Mouse (Mus musculus) intestine, postnatal 0 days (tissue): ENCODE measurements around the gene Lrmp. TPM values are rescaled to one million over a fixed set of nuclear protein-coding genes. Genes with fewer than 3 reads are reported as not detected.

Experiments
- ATAC-seq: fragments of 200-750 bp; cut with Nextera tagmentation; 2 replicates; pipeline ENCODE4 v1.8.0; 2017; ENCODE audit warnings: mild to moderate bottlenecking, moderate TSS enrichment, moderate library complexity
- H3K27ac ChIP-seq: fragments of 300-500 bp; sonication (generic); 2 replicates; pipeline ENCODE4 v1.5.1; 2014; ENCODE audit warnings: mild to moderate bottlenecking, low read depth, low read length, moderate library complexity
- H3K27me3 ChIP-seq: fragments of 300-500 bp; sonication (generic); replicated peaks from 2 replicates; pipeline ENCODE4 v1.6.1; 2014; ENCODE audit warnings: low read length, mixed read lengths; ENCODE audit not compliant: control insufficient read depth, insufficient read depth
- H3K36me3 ChIP-seq: fragments of 300-500 bp; sonication (generic); 2 replicates; pipeline ENCODE4 v1.6.1; 2014; ENCODE audit warnings: mild to moderate bottlenecking, moderate library complexity; ENCODE audit not compliant: control insufficient read depth, insufficient read depth
- H3K4me1 ChIP-seq: fragments of 300-500 bp; sonication (generic); replicated peaks from 2 replicates; pipeline ENCODE4 v1.6.1; 2014; ENCODE audit warnings: antibody characterized with exemption, low read length, mixed read lengths; ENCODE audit not compliant: control insufficient read depth, insufficient read depth
- H3K4me2 ChIP-seq: fragments of 300-500 bp; sonication (generic); replicated peaks from 2 replicates; pipeline ENCODE4 v1.6.1; 2014; ENCODE audit warnings: low read depth, mild to moderate bottlenecking, moderate library complexity
- H3K4me3 ChIP-seq: fragments of 300-500 bp; sonication (generic); 2 replicates; pipeline ENCODE4 v1.5.1; 2014; ENCODE audit warnings: low read depth, low read length
- H3K9ac ChIP-seq: fragments of 300-500 bp; sonication (generic); 2 replicates; pipeline ENCODE4 v1.6.1; 2014; ENCODE audit warnings: mild to moderate bottlenecking, low read depth, low read length
- H3K9me3 ChIP-seq: fragments of 300-500 bp; sonication (generic); 2 replicates; pipeline ENCODE4 v1.6.1; 2016; ENCODE audit warnings: mixed run types; ENCODE audit not compliant: control insufficient read depth
- CTCF ChIP-seq: sonication (generic); IDR thresholded peaks from 2 replicates; pipeline ENCODE4 v1.5.1; 2016; ENCODE audit warnings: low read depth, mild to moderate bottlenecking, control low read depth, antibody characterized with exemption, moderate library complexity
- WGBS: fragments of 180-500 bp; shearing (Covaris S2); extraction: QIAGEN DNeasy Blood & Tissue Kit; methylation state at CpG from one replicate; pipeline ENCODE4 v1.1.7; 2014; 5-methylcytosine and 5-hydroxymethylcytosine counted together
- polyA plus RNA-seq: library from polyadenylated mRNA; unstranded; fragments of >200 nt; fragmentation: Nextera tagmentation; extraction: Ambion mirVana; gene quantifications from 2 replicates; pipeline ENCODE4 v1.2.1, GENCODE M21; 2015

Lrmp gene
- polyA plus RNA-seq, 1 experiment from 2014 or later = 1.1 TPM

- H3K9me3 ChIP-seq = no peaks in the 10 kb centered on the region
- TF ChIP-seq CTCF = no peak
- no peaks in the 10 kb centered on the region for H3K4me1 ChIP-seq
- no peaks in the 10 kb centered on the region for H3K36me3 ChIP-seq
- 69% methylated on average over 8 of the region's 8 CpGs for WGBS
- H3K9ac ChIP-seq = no peak overlapping the region
- H3K4me2 ChIP-seq = no peak overlapping the region
- H3K27me3 ChIP-seq = no peaks in the 10 kb centered on the region
- no peak overlapping the region for H3K27ac ChIP-seq
- no peak overlapping the region for H3K4me3 ChIP-seq
- no peak for ATAC-seq
Measured at GRCm38 (mm10) chr6:145122423-145123059, 7.1 kb downstream of the Lrmp start.

GRCm38 (mm10) chr6:145123136-145124060 lies 7.9 kb downstream of the Lrmp start:
- Histone ChIP-seq H3K4me1 (no peaks in the 10 kb centered on the region), H3K27me3 (no peaks in the 10 kb centered on the region), H3K36me3 (no peaks in the 10 kb centered on the region), H3K4me3 (no peak overlapping the region), H3K4me2 (no peak overlapping the region), H3K9me3 (no peaks in the 10 kb centered on the region), H3K9ac (no peak overlapping the region), H3K27ac (no peak overlapping the region)
- no peak for ATAC-seq
- TF ChIP-seq CTCF = no peak
- WGBS = 85% methylated on average over 11 of the region's 11 CpGs

DNA sequence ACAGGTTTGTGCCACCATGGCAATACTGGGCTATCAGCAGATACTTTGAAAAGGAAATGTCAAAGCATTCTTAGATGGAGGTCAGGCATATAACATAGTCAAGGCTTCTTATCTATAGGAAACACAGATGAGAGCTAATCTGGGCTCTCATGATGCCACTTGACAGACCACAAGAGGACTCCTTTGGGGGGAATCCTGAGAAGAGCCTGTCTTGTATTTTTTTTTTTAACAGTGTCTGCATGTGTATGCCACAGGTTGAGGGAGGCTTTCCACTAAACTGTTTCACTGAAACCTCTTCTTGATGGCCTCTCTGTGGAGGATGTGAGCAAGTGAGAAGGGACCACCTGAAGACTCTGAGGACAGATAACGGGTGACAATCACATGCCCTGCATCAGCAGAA lies 9.2 kb downstream of the Lrmp start:
- Histone ChIP-seq H3K36me3 (no peaks in the 10 kb centered on the region), H3K27me3 (no peaks in the 10 kb centered on the region), H3K4me3 (no peak overlapping the region), H3K4me1 (no peaks in the 10 kb centered on the region), H3K4me2 (no peak overlapping the region), H3K9me3 (no peaks in the 10 kb centered on the region), H3K27ac (no peak overlapping the region), H3K9ac (no peak overlapping the region)
- WGBS = 70% methylated on average over 1 of the region's 1 CpGs
- TF ChIP-seq CTCF = no peak
- ATAC-seq = no peak

GRCm38 (mm10) chr6:145125591-145126113 lies 10.2 kb downstream of the Lrmp start:
- no peaks in the 10 kb centered on the region for H3K27me3 ChIP-seq
- no peaks in the 10 kb centered on the region for H3K36me3 ChIP-seq
- 49% methylated on average over 7 of the region's 7 CpGs for WGBS
- no peaks in the 10 kb centered on the region for H3K4me1 ChIP-seq
- TF ChIP-seq CTCF = no peak
- no peaks in the 10 kb centered on the region for H3K9me3 ChIP-seq
- no peak overlapping the region for H3K9ac ChIP-seq
- ATAC-seq = no peak
- no peak overlapping the region for H3K4me3 ChIP-seq
- H3K4me2 ChIP-seq = no peak overlapping the region
- no peak overlapping the region for H3K27ac ChIP-seq

DNA sequence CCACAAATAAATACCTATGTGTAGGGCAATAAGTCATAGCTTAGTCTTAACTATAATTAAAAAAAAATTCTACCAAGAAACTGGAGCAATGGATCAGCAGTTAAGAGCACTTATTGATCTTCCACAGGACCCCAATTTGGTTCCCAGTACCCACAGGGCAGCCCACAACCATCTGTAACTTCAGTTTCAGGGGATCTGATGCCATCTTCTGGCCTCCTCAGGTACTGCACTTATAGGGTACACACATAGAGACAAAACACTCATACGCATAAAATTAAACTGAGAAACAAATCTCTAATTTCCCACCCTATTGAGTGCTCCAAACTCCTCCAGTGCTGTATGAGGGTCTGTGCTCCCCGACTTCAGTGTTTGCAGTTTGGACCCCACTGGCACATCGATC lies 12.2 kb downstream of the Lrmp start:
- H3K4me2 ChIP-seq = no peak overlapping the region
- H3K4me3 ChIP-seq = no peak overlapping the region
- H3K27ac ChIP-seq = no peak overlapping the region
- no peak overlapping the region for H3K9ac ChIP-seq
- peak; percentile 43 for TF ChIP-seq CTCF
- H3K4me1 ChIP-seq = no peaks in the 10 kb centered on the region
- WGBS = 96% methylated on average over 3 of the region's 3 CpGs
- no peaks in the 10 kb centered on the region for H3K27me3 ChIP-seq
- no peaks in the 10 kb centered on the region for H3K36me3 ChIP-seq
- H3K9me3 ChIP-seq = no peaks in the 10 kb centered on the region
- no peak for ATAC-seq

DNA sequence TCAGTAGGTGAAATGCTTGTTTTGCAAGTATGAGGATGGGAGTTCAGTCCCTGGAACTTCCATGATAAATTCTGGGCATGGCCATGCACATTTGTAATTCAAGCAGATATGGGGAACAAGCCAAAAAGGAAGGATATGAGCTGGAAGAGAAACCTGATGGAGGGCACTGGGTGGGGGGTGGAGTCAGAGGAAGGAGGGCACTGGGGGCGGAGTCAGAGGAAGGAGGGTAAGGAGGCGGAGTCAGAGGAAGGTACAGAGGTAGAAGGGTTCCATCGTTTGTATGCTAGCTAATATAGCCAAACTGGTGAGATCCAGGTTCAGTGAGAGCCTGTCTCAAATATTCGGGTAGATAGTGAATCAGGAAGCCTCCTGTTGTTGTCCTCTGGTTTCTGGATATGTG lies 14.1 kb downstream of the Lrmp start:
- H3K4me2 ChIP-seq = no peak overlapping the region
- no peaks in the 10 kb centered on the region for H3K27me3 ChIP-seq
- no peak for ATAC-seq
- TF ChIP-seq CTCF = no peak
- H3K9ac ChIP-seq = no peak overlapping the region
- no peaks in the 10 kb centered on the region for H3K36me3 ChIP-seq
- 81% methylated on average over 4 of the region's 4 CpGs for WGBS
- H3K4me3 ChIP-seq = no peak overlapping the region
- no peaks in the 10 kb centered on the region for H3K4me1 ChIP-seq
- H3K9me3 ChIP-seq = no peaks in the 10 kb centered on the region
- no peak overlapping the region for H3K27ac ChIP-seq
